Mouse (Mus musculus) midbrain, embryonic 16.5 days (tissue): Measurements from ENCODE around the gene Pkdcc. TPM values are rescaled to one million over a fixed set of nuclear protein-coding genes. Genes with fewer than 3 reads are reported as not detected.

Source experiments
- ATAC-seq: fragments of 200-750 bp; cut with Nextera tagmentation; 2 replicates; pipeline ENCODE4 v1.8.0; 2017; ENCODE audit warnings: moderate TSS enrichment
- H3K27ac ChIP-seq: fragments of 300-500 bp; sonication (generic); 2 replicates; pipeline ENCODE4 v1.5.1; 2014; ENCODE audit warnings: mild to moderate bottlenecking, low read length, mixed read lengths
- H3K27me3 ChIP-seq: fragments of 300-500 bp; sonication (generic); 2 replicates; pipeline ENCODE4 v1.6.1; 2014; ENCODE audit warnings: low read depth, low read length, mixed read lengths; ENCODE audit not compliant: control insufficient read depth, insufficient read depth
- H3K36me3 ChIP-seq: fragments of 300-500 bp; sonication (generic); 2 replicates; pipeline ENCODE4 v1.6.1; 2014; ENCODE audit warnings: mild to moderate bottlenecking, low read length, moderate library complexity, mixed read lengths; ENCODE audit not compliant: control insufficient read depth, insufficient read depth
- H3K4me1 ChIP-seq: fragments of 300-500 bp; sonication (generic); 2 replicates; pipeline ENCODE4 v1.6.1; 2014; ENCODE audit warnings: mild to moderate bottlenecking, low read length, mixed read lengths; ENCODE audit not compliant: control insufficient read depth, insufficient read depth
- H3K4me2 ChIP-seq: fragments of 300-500 bp; sonication (generic); 2 replicates; pipeline ENCODE4 v1.6.1; 2014; ENCODE audit warnings: mild to moderate bottlenecking, low read length, mixed read lengths
- H3K4me3 ChIP-seq: fragments of 300-500 bp; sonication (generic); 2 replicates; pipeline ENCODE4 v1.5.1; 2014; ENCODE audit warnings: low read depth, mild to moderate bottlenecking, low read length, moderate library complexity, mixed read lengths
- H3K9ac ChIP-seq: fragments of 300-500 bp; sonication (generic); 2 replicates; pipeline ENCODE4 v1.6.1; 2014; ENCODE audit warnings: low read depth, low read length, mixed read lengths
- H3K9me3 ChIP-seq: fragments of 300-500 bp; sonication (generic); replicated peaks from 2 replicates; pipeline ENCODE4 v1.6.1; 2014; ENCODE audit warnings: mild to moderate bottlenecking, low read length, mixed read lengths; ENCODE audit not compliant: control insufficient read depth, poor library complexity, severe bottlenecking
- WGBS: fragments of 180-500 bp; shearing (Covaris S2); extraction: QIAGEN DNeasy Blood & Tissue Kit; methylation state at CpG from one replicate; pipeline ENCODE4 v1.1.7; 2014; 5-methylcytosine and 5-hydroxymethylcytosine counted together
- polyA plus RNA-seq: library from polyadenylated mRNA; unstranded; fragments of >200 nt; fragmentation: Nextera tagmentation; extraction: Ambion mirVana; gene quantifications from 2 replicates; pipeline ENCODE4 v1.2.1, GENCODE M21; 2015

Gene Pkdcc
- polyA plus RNA-seq, 1 experiment from 2014 or later, result 4.3 TPM

GRCm38 (mm10) chr17:83216251-83216919 is 1.3 kb downstream of the Pkdcc start:
- peak overlapping the region; percentile 64 for H3K4me3 ChIP-seq
- H3K9ac ChIP-seq, result peak overlapping the region; percentile 85
- 24% methylated on average over 7 of the region's 7 CpGs for WGBS
- H3K36me3 ChIP-seq, result no peaks in the 10 kb centered on the region
- peaks cover 25% of the 10 kb centered on the region for H3K4me1 ChIP-seq
- H3K4me2 ChIP-seq, result peak overlapping the region; percentile 93
- peaks cover 30% of the 10 kb centered on the region for H3K27me3 ChIP-seq
- 0 out of 2 replicates have a peak overlapping the region, but pooled peaks have one; percentile 76 for H3K27ac ChIP-seq
- ATAC-seq, result 0 out of 2 replicates have a peak, but pooled peaks have one; percentile 0
- no peaks in the 10 kb centered on the region for H3K9me3 ChIP-seq

GRCm38 (mm10) chr17:83218189-83218588 is 3.1 kb downstream of the Pkdcc start:
- no peak overlapping the region for H3K9ac ChIP-seq
- peaks cover 25% of the 10 kb centered on the region for H3K4me1 ChIP-seq
- H3K27me3 ChIP-seq, result peaks cover 40% of the 10 kb centered on the region
- no peak overlapping the region for H3K4me3 ChIP-seq
- H3K36me3 ChIP-seq, result no peaks in the 10 kb centered on the region
- ATAC-seq, result no peak
- no peaks in the 10 kb centered on the region for H3K9me3 ChIP-seq
- 43% methylated on average over 2 of the region's 2 CpGs for WGBS
- H3K4me2 ChIP-seq, result peak overlapping the region; percentile 93; the same call in 1 of the 2 replicates
- H3K27ac ChIP-seq, result no peak overlapping the region

DNA sequence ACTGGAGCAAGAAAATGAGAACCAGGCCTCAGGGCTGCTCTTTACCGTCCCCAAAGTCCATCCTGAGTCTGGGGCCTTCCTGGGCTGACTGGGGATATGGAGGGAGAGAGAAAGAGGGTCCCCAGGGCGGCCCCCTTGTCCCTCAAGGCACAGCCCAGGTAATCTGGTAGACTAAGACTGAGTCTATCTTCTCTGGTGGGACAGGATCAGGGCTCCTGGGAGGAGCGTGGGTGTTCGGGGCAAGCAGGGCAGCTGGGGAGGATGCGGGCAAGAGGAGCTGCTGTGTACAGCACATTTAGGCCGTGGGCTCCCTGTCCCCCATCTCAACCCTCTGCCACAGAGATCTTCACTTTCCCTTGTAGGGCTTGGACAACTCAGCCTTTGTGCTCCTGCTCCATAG is 3.6 kb downstream of the Pkdcc start:
- Histone ChIP-seq H3K27ac (no peak overlapping the region), H3K4me1 (peaks cover 25% of the 10 kb centered on the region), H3K4me3 (no peak overlapping the region), H3K4me2 (peak overlapping the region; percentile 9; the same call in 1 of the 2 replicates), H3K36me3 (no peaks in the 10 kb centered on the region), H3K27me3 (peaks cover 42% of the 10 kb centered on the region), H3K9me3 (no peaks in the 10 kb centered on the region), H3K9ac (peak overlapping the region; percentile 30; the same call in 1 of the 2 replicates)
- 71% methylated on average over 6 of the region's 6 CpGs for WGBS
- no peak for ATAC-seq

DNA sequence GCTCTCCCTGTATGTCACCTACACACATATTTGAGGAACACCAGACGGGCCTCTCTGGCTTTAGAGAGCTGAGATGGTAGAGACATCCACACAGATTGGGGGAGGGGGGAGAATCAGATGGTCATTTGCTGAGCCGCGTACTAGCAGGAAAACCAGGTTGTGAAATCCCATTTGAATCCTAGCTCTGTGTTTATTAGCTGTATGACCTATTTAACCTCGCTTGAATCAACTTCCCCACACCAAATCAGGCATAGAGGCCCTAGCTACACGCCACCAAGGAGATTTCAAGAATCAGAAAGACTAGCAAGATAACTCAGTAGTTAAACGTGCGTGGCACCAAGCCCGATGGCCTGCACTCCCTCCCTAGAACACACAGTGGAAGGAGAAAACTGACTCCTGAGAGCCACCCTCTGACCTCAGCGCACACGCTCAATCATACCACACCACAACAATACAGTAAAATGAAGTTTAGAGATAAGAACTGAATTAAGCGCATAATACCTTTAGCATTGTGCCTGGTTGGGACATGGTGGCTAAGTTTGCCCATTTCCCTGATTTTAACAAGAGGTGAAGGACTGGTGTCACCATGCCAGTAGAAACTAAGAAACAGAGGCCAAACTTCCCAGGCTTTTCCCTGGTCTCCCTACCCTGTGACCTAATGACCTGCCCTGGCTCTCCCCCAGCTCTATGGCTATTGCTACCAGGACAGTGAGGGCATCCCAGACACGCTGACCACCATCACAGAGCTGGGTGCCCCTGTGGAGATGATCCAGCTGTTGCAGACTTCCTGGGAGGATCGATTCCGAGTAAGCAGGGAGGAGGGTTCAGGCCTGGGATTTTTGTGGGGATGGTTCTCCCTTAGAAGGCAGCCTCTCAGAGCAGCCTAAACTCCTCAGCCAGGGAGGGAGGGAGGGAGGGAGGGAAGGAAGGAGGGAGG is 4.5 kb downstream of the Pkdcc start:
- no peak overlapping the region for H3K4me3 ChIP-seq

DNA sequence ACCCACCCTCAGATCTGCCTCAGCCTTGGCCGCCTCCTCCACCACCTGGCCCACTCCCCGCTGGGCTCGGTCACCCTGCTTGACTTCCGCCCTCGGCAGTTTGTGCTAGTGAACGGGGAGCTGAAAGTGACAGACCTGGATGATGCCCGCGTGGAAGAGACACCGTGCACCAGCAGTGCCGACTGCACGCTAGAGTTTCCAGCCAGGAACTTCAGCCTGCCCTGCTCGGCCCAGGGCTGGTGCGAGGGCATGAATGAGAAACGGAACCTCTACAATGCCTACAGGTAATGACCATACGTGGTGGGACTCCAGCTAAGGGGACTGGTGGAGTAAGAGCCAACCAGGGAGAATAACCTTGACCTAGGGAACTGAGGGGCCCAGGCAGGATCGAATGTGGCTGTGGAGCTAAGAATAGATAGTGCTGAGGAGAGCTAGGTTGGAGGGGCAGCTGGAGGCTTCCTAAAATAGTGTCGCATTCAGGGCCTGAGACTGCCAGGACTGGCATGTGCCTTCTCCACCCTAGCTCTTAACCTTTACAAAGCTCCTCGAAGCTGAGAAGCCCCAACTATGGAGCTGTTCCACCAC is 6.0 kb downstream of the Pkdcc start:
- Histone ChIP-seq H3K36me3 (no peaks in the 10 kb centered on the region), H3K9me3 (no peaks in the 10 kb centered on the region), H3K4me3 (no peak overlapping the region), H3K4me1 (peaks cover 18% of the 10 kb centered on the region), H3K27me3 (peaks cover 50% of the 10 kb centered on the region), H3K4me2 (no peak overlapping the region), H3K27ac (no peak overlapping the region), H3K9ac (no peak overlapping the region)
- ATAC-seq, result no peak
- 89% methylated on average over 18 of the region's 18 CpGs for WGBS

More for the DNA sequence above, 4.5 kb downstream of the Pkdcc start:
- 67% methylated on average over 14 of the region's 14 CpGs for WGBS
- no peak for ATAC-seq
- H3K36me3 ChIP-seq, result no peaks in the 10 kb centered on the region
- no peak overlapping the region for H3K4me2 ChIP-seq
- H3K27me3 ChIP-seq, result peaks cover 46% of the 10 kb centered on the region
- H3K9me3 ChIP-seq, result no peaks in the 10 kb centered on the region
- peaks cover 20% of the 10 kb centered on the region for H3K4me1 ChIP-seq
- no peak overlapping the region for H3K27ac ChIP-seq
- no peak overlapping the region for H3K9ac ChIP-seq

DNA sequence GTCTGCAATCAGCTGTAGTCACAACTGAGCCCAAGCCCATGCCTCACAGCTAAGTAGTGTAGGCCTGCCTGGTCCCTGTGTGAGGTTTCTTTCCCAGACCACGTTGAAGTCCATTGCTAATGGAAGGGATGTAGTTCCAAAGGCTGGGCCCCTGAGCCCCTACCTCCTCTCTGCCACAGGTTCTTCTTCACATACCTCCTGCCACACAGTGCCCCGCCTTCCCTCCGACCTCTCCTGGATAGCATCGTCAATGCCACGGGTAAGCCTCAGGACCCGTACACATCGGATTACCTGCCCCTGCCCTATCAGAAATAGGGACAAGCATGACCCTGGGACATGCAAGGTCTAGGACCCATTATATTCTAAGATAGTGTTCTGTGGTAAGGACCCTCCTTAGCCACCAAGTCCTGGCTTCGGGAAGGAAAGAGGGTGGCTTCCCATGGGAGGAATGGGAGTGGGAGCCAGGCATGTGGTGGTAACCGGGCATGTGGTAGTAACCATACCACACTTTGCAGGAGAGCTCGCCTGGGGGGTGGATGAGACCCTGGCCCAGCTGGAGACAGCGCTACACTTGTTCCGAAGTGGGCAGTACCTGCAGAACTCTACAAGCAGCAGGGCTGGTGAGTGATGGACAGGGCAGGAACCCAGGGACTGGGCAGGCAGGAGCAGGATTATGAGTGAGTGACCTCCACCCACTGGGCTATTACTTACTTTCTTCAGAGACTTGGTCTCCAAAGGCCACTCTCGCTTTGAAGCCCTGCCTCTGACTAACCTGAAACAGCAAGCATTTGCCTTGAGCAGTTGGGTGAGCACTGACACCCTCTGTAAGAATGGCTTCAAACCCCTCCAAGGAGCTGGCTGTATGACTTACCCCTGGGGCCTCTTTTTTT is 6.8 kb downstream of the Pkdcc start:
- H3K27me3 ChIP-seq, result peaks cover 48% of the 10 kb centered on the region
- peaks cover 10% of the 10 kb centered on the region for H3K4me1 ChIP-seq
- H3K27ac ChIP-seq, result no peak overlapping the region
- H3K9ac ChIP-seq, result no peak overlapping the region
- H3K36me3 ChIP-seq, result no peaks in the 10 kb centered on the region
- no peak overlapping the region for H3K4me2 ChIP-seq
- 87% methylated on average over 13 of the region's 13 CpGs for WGBS
- ATAC-seq, result no peak
- H3K4me3 ChIP-seq, result no peak overlapping the region
- no peaks in the 10 kb centered on the region for H3K9me3 ChIP-seq

DNA sequence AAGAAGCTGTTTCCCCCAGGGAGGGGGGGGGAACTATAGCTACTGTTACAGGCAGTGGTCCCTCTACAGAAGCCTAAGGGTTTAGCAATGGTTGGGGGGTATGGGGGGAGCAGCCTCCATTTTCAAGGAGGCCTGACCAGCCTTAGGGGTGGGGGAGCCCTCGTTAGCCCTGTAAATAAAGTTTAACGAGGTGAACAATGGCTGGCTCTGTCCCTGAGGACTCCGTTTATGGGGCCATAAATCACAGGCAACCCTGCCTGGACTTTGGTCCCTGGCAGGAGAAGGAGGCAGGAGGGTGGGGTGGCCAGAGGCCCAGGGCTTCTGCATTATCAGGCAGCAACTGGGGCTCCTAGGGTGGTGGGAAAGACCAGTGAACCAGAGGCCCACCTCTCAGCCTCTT is 7.6 kb downstream of the Pkdcc start:
- H3K9me3 ChIP-seq, result no peaks in the 10 kb centered on the region
- H3K36me3 ChIP-seq, result no peaks in the 10 kb centered on the region
- ATAC-seq, result no peak
- no peak overlapping the region for H3K4me3 ChIP-seq
- H3K27me3 ChIP-seq, result peaks cover 48% of the 10 kb centered on the region
- peaks cover 6% of the 10 kb centered on the region for H3K4me1 ChIP-seq
- no peak overlapping the region for H3K4me2 ChIP-seq
- no peak overlapping the region for H3K27ac ChIP-seq
- H3K9ac ChIP-seq, result no peak overlapping the region
- 55% methylated on average over 3 of the region's 3 CpGs for WGBS

- no peak overlapping the region for H3K9ac ChIP-seq
- ATAC-seq, result peak; percentile 37; the same call in 1 of the 2 replicates
- peaks cover 43% of the 10 kb centered on the region for H3K27me3 ChIP-seq
- no peak overlapping the region for H3K4me2 ChIP-seq
- no peak overlapping the region for H3K27ac ChIP-seq
- no peaks in the 10 kb centered on the region; the same call in 1 of the 2 replicates for H3K4me1 ChIP-seq
- no peaks in the 10 kb centered on the region for H3K36me3 ChIP-seq
- H3K9me3 ChIP-seq, result no peaks in the 10 kb centered on the region
- H3K4me3 ChIP-seq, result no peak overlapping the region
- WGBS, result 24% methylated on average over 13 of the region's 13 CpGs
Observed at GRCm38 (mm10) chr17:83224451-83224971, 9.4 kb downstream of the Pkdcc start.
